Mouse (Mus musculus) frontal cortex, adult (tissue): ENCODE measurements at regions not wholly inside any gene's neighbourhood (a gene's known extent, or its start where the extent isn't known, plus 50 kb on each side); places are given as distances from the start of the nearest gene placed in this dataset.

Source experiments
- ATAC-seq: cut with Nextera tagmentation; 2 replicates; pipeline ENCODE4 v1.9.2; 2017; ENCODE audit warnings: mild to moderate bottlenecking, moderate library complexity, mixed read lengths; ENCODE audit not compliant: low TSS enrichment

GRCm38 (mm10) chr13:60511628-60512027 is 90.1 kb upstream of the Dapk1 start:
- ATAC-seq, result peak; percentile 76

DNA sequence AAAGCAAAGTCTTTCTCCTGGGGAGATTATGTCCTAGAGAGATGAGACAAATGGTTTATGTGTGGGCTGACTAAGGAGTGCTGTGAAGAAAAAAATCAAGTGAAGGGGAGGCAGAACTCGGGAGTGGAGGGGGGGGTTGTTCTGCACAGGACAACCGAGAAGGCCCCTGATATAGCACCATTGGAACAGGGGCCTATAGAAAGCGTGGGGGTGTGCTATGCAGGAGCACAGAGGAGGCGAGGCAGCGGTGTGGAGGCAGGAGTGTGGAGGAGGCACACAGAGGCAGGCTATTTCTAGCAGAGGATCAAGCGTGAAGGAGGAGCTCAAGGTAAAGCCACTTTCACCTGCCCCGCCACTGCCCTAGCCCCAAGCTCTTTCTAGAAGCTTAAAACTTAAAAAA is 88.0 kb upstream of the Dapk1 start:
- ATAC-seq, result peak; percentile 80

GRCm38 (mm10) chr13:60514806-60515205 is 86.9 kb upstream of the Dapk1 start:
- ATAC-seq, result no peak

DNA sequence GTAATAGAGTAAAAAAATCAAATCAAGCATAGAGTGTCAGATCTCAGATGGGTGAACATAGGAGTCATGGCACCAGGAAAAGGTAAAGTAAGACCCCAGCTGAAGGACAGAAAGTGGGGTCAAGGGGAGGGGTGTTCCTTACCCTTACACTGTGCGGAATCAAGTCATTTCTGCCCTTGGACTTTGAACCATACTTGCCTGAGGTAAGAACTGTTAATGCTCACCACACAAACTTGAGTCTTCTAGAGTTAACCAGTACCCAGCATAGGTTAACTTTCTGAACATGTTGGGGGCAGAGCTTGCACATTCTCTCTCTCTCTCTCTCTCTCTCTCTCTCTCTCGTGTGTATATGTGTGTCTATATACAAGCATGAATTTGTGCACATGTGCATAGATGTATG is 83.7 kb upstream of the Dapk1 start:
- ATAC-seq, result no peak

DNA sequence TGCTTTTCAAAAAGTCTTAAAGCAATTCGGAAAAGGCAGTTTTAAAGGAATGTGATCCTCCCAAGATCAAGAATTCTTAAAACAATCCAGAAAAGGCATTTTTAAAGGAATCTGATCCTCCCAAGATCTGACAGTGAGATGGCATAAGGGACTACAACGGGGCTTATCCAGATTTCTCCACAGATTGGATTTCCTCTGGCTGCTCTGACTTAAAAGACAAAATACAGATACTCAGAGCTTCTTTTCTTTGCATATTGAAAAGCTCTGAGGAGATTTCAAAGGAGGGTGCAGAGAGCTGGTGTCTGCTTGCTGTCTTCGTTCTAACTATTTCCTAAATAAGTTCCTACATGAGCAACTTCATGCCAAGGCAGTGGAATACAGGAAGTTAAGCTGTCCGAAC is 82.0 kb upstream of the Dapk1 start:
- 0 out of 2 replicates have a peak, but pooled peaks have one; percentile 19 for ATAC-seq

GRCm38 (mm10) chr13:60522719-60523450 is 78.9 kb upstream of the Dapk1 start:
- ATAC-seq, result peak; percentile 87

DNA sequence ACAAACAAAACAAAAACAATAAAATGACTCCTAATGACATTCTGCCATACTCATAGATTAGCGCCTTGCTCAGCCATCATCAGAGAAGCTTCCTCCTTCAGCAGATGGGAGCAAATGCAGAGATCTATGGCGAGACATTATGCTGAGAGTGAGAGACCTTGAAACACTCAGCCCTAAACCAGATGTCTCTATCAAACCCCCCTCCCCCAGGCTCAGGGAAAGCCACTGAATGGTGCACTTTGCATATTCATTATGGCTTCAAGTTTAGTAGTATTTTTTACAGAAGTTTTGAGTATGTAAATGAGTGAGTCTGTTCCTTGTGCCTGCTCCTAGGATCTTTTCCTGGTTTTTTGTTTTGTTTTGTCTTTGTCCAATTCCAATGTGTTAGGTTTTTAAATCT is 73.9 kb upstream of the Dapk1 start:
- no peak for ATAC-seq

DNA sequence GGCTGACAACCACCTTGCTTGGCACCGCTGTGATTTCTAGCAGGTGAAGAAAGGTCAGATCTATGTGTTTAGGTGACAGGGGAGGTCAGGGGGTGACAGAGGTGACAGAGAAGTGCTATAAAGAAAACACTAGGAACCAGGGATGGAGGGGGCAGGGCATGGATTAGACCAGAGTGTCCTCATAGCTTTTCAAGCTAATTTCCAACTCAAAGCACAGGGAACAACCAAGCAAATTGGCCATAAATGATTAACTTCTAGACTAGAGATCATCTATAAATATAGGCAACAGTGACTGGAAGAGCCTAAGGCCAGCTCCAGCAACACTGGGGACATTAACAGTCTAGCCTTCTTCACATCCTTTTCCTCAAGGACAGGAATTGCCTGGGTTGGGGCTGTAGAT is 72.9 kb upstream of the Dapk1 start:
- ATAC-seq, result no peak

GRCm38 (mm10) chr13:60529381-60530069 is 72.2 kb upstream of the Dapk1 start:
- peak; percentile 62; the same call in 1 of the 2 replicates for ATAC-seq

DNA sequence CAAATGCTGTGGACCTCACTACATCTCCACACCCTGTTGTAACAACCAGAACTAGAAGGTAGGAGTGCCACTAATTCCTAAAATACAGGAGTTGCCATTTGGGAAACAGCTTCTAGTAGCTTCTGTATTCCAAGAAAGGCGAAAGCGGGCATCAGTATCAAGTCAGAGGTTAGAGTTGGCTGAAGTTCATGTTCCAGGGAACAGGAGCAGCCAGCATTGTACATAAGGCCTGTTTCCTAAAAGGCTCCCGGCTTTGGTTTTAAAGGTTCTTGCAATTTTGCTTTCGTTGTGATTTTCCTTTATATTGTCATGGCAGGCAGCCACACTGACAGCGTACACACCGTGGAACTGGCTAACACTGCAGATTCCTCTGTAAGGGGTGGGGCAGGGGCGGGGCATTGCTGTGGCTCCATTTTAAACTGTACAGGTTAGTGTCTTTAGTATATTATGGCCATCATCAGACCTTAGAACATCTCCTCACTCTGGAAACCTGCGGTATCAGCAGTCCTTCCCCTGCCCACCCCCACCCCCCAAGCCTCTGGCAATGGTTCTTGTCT is 67.8 kb upstream of the Dapk1 start:
- ATAC-seq, result no peak

GRCm38 (mm10) chr13:60534501-60534900 is 67.2 kb upstream of the Dapk1 start:
- ATAC-seq, result no peak

GRCm38 (mm10) chr13:60535045-60535444 is 66.7 kb upstream of the Dapk1 start:
- no peak for ATAC-seq

- ATAC-seq, result no peak
Observed at GRCm38 (mm10) chr13:60536725-60537124, 65.0 kb upstream of the Dapk1 start.

GRCm38 (mm10) chr13:60538110-60538509 is 63.6 kb upstream of the Dapk1 start:
- peak; percentile 64; the same call in 1 of the 2 replicates for ATAC-seq

DNA sequence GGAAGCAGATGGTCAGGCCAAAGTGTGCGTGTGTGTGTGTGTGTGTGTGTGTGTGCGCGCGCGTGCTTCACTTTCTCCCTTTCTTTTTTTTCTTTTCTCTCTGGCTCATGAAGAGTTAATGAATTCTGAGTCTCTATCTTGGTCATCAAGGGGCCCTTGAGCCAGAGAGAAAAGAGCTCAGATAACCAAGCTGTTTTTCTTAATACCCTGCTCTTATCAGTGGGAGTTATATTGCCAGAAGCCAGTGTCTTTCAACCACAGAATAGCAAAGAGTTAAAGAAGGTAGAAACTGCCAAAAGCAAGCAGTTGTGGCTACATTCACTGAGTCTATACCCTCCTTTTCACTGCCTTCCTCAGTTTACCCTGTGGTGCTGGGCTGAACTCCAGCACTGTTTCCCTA is 60.6 kb upstream of the Dapk1 start:
- no peak for ATAC-seq

DNA sequence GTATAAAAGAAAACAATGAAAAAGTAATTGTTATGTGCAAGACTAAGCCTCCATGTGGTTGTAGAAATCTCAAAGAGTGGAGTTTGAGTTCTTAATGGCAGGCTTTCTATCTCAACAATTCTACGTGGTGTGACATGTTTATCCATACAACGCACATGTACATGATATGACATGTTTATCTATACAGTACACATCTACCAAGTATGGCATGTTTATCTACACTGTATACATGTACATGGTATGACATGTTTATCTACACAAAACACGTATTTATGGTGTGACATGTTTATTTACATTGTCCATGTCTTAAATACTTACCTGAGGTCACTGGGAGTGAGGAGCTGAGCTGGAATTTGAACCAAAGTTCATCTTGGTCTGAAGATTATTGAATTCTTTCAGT is 57.4 kb upstream of the Dapk1 start:
- ATAC-seq, result no peak

DNA sequence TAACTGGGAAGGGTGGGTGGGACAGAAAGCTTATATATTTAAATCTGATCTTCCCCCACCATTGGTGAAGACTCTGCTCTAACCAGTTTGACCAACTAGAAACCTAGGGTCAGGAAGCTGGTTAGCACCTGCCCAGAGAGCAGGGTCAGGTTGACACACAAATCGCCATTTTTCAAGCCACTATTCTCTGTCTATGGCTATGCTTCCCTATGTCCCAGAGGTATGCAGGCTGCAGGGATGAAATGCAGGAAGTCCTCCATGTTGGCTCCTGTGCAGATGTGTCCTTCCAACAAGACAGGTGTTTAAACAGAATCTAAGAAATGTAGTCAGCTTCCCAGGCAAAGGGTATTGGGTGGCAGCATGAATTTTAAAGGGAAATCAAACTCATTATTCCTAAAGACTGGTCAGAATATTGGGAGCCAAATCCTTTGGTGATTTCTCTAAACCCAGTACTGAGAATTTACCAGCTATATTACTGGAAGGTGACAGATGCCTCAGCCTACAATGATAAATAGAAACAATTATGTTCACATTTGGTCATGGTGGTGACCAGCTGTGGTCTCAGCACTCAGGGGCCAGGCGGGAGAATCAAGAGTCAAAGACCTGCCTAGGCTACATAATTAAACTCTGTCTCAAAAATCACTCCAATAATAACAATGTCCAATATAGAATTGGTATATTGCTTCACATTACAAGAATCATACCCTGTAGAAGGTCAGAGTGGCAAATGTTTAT is 55.6 kb upstream of the Dapk1 start:
- ATAC-seq, result no peak
